Comparison of ENCODE assay signal across 8 mouse cellular contexts in genomic region chr4:139093196-139093530, GRCm38 (mm10). TPM values are rescaled to one million over a fixed set of nuclear protein-coding genes. Genes with fewer than 3 reads are reported as not detected.
DNase-seq lines count a peak whose midpoint lies in the region; ATAC-seq and TF ChIP-seq lines count a peak whose summit lies in the region.

No protein-coding gene starts in this region.

- no peaks in the 10 kb centered on the region for H3K36me3 ChIP-seq in kidney, postnatal 0 days (ENCODE audit: insufficient read depth, low read length)
- H3K36me3 ChIP-seq in embryonic facial prominence, embryonic 14.5 days (ENCODE audit: control insufficient read depth, insufficient read depth, low read length) = 0 out of 2 replicates have a peak, but pooled peaks cover 3% of the 10 kb centered on the region
- no peaks in the 10 kb centered on the region; the same call in 1 of the 2 replicates for H3K36me3 ChIP-seq in intestine, postnatal 0 days (ENCODE audit: control insufficient read depth, insufficient read depth)
- H3K36me3 ChIP-seq in neural tube, embryonic 13.5 days = no peaks in the 10 kb centered on the region

- no peak for DNase-seq in kidney, postnatal 0 days (ENCODE audit: low spot score)
- DNase-seq in kidney, adult 11 months = no peak
- DNase-seq in embryonic facial prominence, embryonic 14.5 days (ENCODE audit: low spot score) = no peak
- no peak for DNase-seq in cerebellum, adult 11 months
- DNase-seq in right cerebral cortex, postnatal 4 days = no peak

- ATAC-seq in kidney, postnatal 0 days (replicated peaks; ENCODE audit: low FRiP score, low read depth) = no peak
- no peak for ATAC-seq in embryonic facial prominence, embryonic 14.5 days (ENCODE audit: low read depth)
- no peak for ATAC-seq in intestine, postnatal 0 days
- ATAC-seq in neural tube, embryonic 13.5 days (ENCODE audit: low read depth) = no peak
- ATAC-seq in megakaryocyte progenitor cell, adult 5-6 weeks (replicated peaks; ENCODE audit: poor library complexity) = no peak

- no peaks in the 10 kb centered on the region for H3K9me3 ChIP-seq in kidney, postnatal 0 days (replicated peaks; ENCODE audit: low read length)
- peaks cover 7% of the 10 kb centered on the region; the same call in 1 of the 2 replicates for H3K9me3 ChIP-seq in embryonic facial prominence, embryonic 14.5 days (ENCODE audit: control insufficient read depth, low read length)
- no peaks in the 10 kb centered on the region for H3K9me3 ChIP-seq in intestine, postnatal 0 days (ENCODE audit: control insufficient read depth)
- H3K9me3 ChIP-seq in neural tube, embryonic 13.5 days = no peaks in the 10 kb centered on the region; the same call in 1 of the 2 replicates

- H3K4me2 ChIP-seq in kidney, postnatal 0 days (ENCODE audit: low read length) = peak overlapping the region; percentile 98
- H3K4me2 ChIP-seq in embryonic facial prominence, embryonic 14.5 days (ENCODE audit: low read depth, low read length) = peak overlapping the region; percentile 87
- H3K4me2 ChIP-seq in intestine, postnatal 0 days (replicated peaks; ENCODE audit: low read depth) = peak overlapping the region; percentile 93
- H3K4me2 ChIP-seq in neural tube, embryonic 13.5 days = peak overlapping the region; percentile 92

- no peak overlapping the region for H3K9ac ChIP-seq in kidney, postnatal 0 days (ENCODE audit: low read depth, low read length)
- H3K9ac ChIP-seq in embryonic facial prominence, embryonic 14.5 days (ENCODE audit: low read depth, low read length) = peak overlapping the region; percentile 92
- no peak overlapping the region; the same call in 1 of the 2 replicates for H3K9ac ChIP-seq in intestine, postnatal 0 days (ENCODE audit: low read depth, low read length)
- H3K9ac ChIP-seq in neural tube, embryonic 13.5 days = peak overlapping the region; percentile 81

- peaks cover 11% of the 10 kb centered on the region; the same call in 1 of the 2 replicates for H3K4me1 ChIP-seq in kidney, postnatal 0 days (replicated peaks; ENCODE audit: insufficient read depth, low read length)
- H3K4me1 ChIP-seq in embryonic facial prominence, embryonic 14.5 days (ENCODE audit: control insufficient read depth, insufficient read depth, low read length) = peaks cover 17% of the 10 kb centered on the region; the same call in 1 of the 2 replicates
- H3K4me1 ChIP-seq in intestine, postnatal 0 days (replicated peaks; ENCODE audit: control insufficient read depth, insufficient read depth, low read length) = peaks cover 8% of the 10 kb centered on the region; the same call in 1 of the 2 replicates
- peaks cover 45% of the 10 kb centered on the region for H3K4me1 ChIP-seq in neural tube, embryonic 13.5 days (replicated peaks)

- 25% methylated on average over 13 of the region's 13 CpGs for WGBS in kidney, postnatal 0 days
- WGBS in embryonic facial prominence, embryonic 14.5 days = 16% methylated on average over 11 of the region's 13 CpGs
- 35% methylated on average over 13 of the region's 13 CpGs for WGBS in intestine, postnatal 0 days
- WGBS in neural tube, embryonic 13.5 days = 18% methylated on average over 13 of the region's 13 CpGs

- no peak for TF ChIP-seq CTCF in kidney, postnatal 0 days (IDR thresholded peaks at IDR 0.05; ENCODE audit: low read depth)
- no peak for TF ChIP-seq CTCF in intestine, postnatal 0 days (IDR thresholded peaks at IDR 0.05; ENCODE audit: low read depth)

- H3K27me3 ChIP-seq in kidney, postnatal 0 days (ENCODE audit: insufficient read depth, low read length) = no peaks in the 10 kb centered on the region
- 0 out of 2 replicates have a peak, but pooled peaks cover 4% of the 10 kb centered on the region for H3K27me3 ChIP-seq in embryonic facial prominence, embryonic 14.5 days (replicated peaks; ENCODE audit: control insufficient read depth, insufficient read depth, low read length)
- 0 out of 2 replicates have a peak, but pooled peaks cover 17% of the 10 kb centered on the region for H3K27me3 ChIP-seq in intestine, postnatal 0 days (replicated peaks; ENCODE audit: control insufficient read depth, insufficient read depth, low read length)
- peaks cover 62% of the 10 kb centered on the region for H3K27me3 ChIP-seq in neural tube, embryonic 13.5 days

- peak overlapping the region; percentile 67 for H3K4me3 ChIP-seq in kidney, postnatal 0 days (replicated peaks; ENCODE audit: low read depth, low read length)
- peak overlapping the region; percentile 85 for H3K4me3 ChIP-seq in embryonic facial prominence, embryonic 14.5 days (ENCODE audit: low read depth, low read length)
- peak overlapping the region; percentile 65 for H3K4me3 ChIP-seq in intestine, postnatal 0 days (ENCODE audit: low read depth, low read length)
- peak overlapping the region; percentile 64 for H3K4me3 ChIP-seq in neural tube, embryonic 13.5 days

- no peak overlapping the region for H3K27ac ChIP-seq in kidney, postnatal 0 days
- peak overlapping the region; percentile 82; the same call in 1 of the 2 replicates for H3K27ac ChIP-seq in embryonic facial prominence, embryonic 14.5 days (replicated peaks; ENCODE audit: low read depth, low read length)
- no peak overlapping the region for H3K27ac ChIP-seq in intestine, postnatal 0 days (ENCODE audit: low read depth, low read length)
- peak overlapping the region; percentile 85; the same call in 1 of the 2 replicates for H3K27ac ChIP-seq in neural tube, embryonic 13.5 days (replicated peaks)

RNA-seq across cellular contexts. Expression of gene Nbl1, which starts 0.4 kb away (rescaled TPM):
- polyA plus RNA-seq in kidney, postnatal 0 days (2015; fragmentation: Nextera tagmentation; extraction: Ambion mirVana) = 34.0 and 39.4 TPM in 2 replicates
- polyA plus RNA-seq in embryonic facial prominence, embryonic 14.5 days (2014; fragmentation: Nextera tagmentation; extraction: Ambion mirVana) = 124 and 133 TPM in 2 replicates
- polyA plus RNA-seq in intestine, postnatal 0 days (2015; fragmentation: Nextera tagmentation; extraction: Ambion mirVana) = 37.6 and 39.9 TPM in 2 replicates
- 49.1 and 59.7 TPM in 2 replicates for polyA plus RNA-seq in neural tube, embryonic 13.5 days (2015; fragmentation: Nextera tagmentation; extraction: Ambion mirVana)
- total RNA-seq in megakaryocyte progenitor cell, adult 5-6 weeks (2015) = not detected in 2 replicates
- not detected in 2 replicates for total RNA-seq in megakaryocyte progenitor cell, adult 5-6 weeks (2017)

RNA-seq across cellular contexts. Expression of gene Htr6, which starts 17.8 kb away (rescaled TPM):
- polyA plus RNA-seq in kidney, postnatal 0 days (2015; fragmentation: Nextera tagmentation; extraction: Ambion mirVana) = 0.12 TPM in 1 of 2 replicates, not detected in the other
- 0.17 TPM in 1 of 2 replicates, not detected in the other for polyA plus RNA-seq in embryonic facial prominence, embryonic 14.5 days (2014; fragmentation: Nextera tagmentation; extraction: Ambion mirVana)
- 0.08 TPM in 1 of 2 replicates, not detected in the other for polyA plus RNA-seq in intestine, postnatal 0 days (2015; fragmentation: Nextera tagmentation; extraction: Ambion mirVana)
- 0.45 and 0.60 TPM in 2 replicates for polyA plus RNA-seq in neural tube, embryonic 13.5 days (2015; fragmentation: Nextera tagmentation; extraction: Ambion mirVana)
- not detected in 2 replicates for total RNA-seq in megakaryocyte progenitor cell, adult 5-6 weeks (2015)
- not detected in 2 replicates for total RNA-seq in megakaryocyte progenitor cell, adult 5-6 weeks (2017)

RNA-seq across cellular contexts. Expression of gene Minos1, which starts 37.8 kb away (rescaled TPM):
- polyA plus RNA-seq in kidney, postnatal 0 days (2015; fragmentation: Nextera tagmentation; extraction: Ambion mirVana) = 796 and 875 TPM in 2 replicates
- 468 and 555 TPM in 2 replicates for polyA plus RNA-seq in embryonic facial prominence, embryonic 14.5 days (2014; fragmentation: Nextera tagmentation; extraction: Ambion mirVana)
- polyA plus RNA-seq in intestine, postnatal 0 days (2015; fragmentation: Nextera tagmentation; extraction: Ambion mirVana) = 820 and 852 TPM in 2 replicates
- polyA plus RNA-seq in neural tube, embryonic 13.5 days (2015; fragmentation: Nextera tagmentation; extraction: Ambion mirVana) = 431 and 499 TPM in 2 replicates
- total RNA-seq in megakaryocyte progenitor cell, adult 5-6 weeks (2015) = 517 and 531 TPM in 2 replicates
- 167 and 172 TPM in 2 replicates for total RNA-seq in megakaryocyte progenitor cell, adult 5-6 weeks (2017)

Comparison
In these comparisons a context has a peak if more than half of its experiments do, and no peak if none do; other contexts are left out.
1. H3K27ac ChIP-seq: peak in embryonic facial prominence, embryonic 14.5 days (single experiment) and neural tube, embryonic 13.5 days (single experiment); none in kidney, postnatal 0 days (single experiment) and intestine, postnatal 0 days (single experiment).
2. H3K9ac ChIP-seq: peak in embryonic facial prominence, embryonic 14.5 days (single experiment) and neural tube, embryonic 13.5 days (single experiment); none in kidney, postnatal 0 days (single experiment) and intestine, postnatal 0 days (single experiment).
3. Peak in every context shown above with its lines, with median percentiles within 50 percentile points of each other: H3K4me2 ChIP-seq and H3K4me3 ChIP-seq.